Mouse (Mus musculus): ENCODE results near the gene Trp53rkb. TPM values are rescaled to one million over a fixed set of nuclear protein-coding genes. Genes with fewer than 3 reads are reported as not detected.

The Trp53rkb gene
- polyA plus RNA-seq (2017; shearing (Covaris generic)) = 1.1 TPM

GRCm38 (mm10) chr2:166792355-166792754 lies at the start of gene Trp53rkb:
TSS of gene Trp53rkb (plus strand) at chr2:166792531.

DNA sequence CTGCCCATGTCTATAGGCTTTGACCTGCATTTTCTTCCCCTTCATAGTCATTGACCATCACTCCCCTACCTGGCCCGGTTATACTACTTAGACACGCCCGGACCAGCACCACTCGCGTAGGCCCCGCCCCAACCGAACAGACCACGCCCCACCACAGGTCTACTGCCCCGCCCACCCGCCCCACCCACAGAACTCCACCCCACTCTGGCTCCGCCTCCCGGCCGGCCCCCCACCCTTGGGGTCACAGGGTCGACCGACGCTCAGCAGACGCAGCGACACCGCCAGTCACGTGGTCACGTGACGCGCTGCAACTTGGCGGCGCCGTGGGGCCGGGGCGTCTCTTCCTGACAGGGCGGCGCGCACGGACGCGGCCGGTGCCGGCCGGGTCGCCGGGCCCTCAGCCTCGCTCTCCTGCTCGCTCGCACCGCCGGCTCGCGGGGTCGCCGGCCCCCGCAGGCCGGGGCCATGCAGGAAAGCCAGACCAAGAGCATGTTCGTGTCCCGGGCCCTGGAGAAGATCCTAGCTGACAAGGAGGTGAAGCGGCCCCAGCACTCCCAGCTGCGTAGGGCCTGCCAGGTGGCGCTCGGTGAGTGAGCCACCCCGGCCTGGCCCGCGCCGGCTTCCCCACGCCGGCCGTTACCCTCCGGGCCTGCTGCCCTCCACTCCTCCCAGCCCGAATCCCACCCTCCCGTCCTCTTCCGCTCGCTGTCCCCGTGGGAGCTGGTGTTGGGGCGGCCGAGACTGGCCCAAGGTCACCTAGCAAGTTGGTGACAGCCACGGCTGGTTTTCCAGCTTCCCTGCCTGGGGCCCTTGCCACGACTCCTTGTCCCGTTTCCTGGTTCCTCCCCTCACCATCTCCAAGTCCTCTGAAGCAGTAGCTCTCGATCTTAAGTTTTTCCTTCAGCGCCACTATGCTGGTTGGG lies 13.2 kb downstream of the Trp53rkb start, which contains the start of gene Arfgef2:
Gene Arfgef2, plus strand, starts transcription at position 339 of the 923 bp plus-strand sequence.

Other genes starting within 250 kb of the Trp53rkb start
- gene Prex1, start 78.7 kb upstream of the Trp53rkb start, polyA plus RNA-seq (2017; shearing (Covaris generic)) = 20.4 TPM
- 3.6 TPM for gene Arfgef2, start 13.1 kb downstream of the Trp53rkb start, polyA plus RNA-seq (2017; shearing (Covaris generic))
- 81.4 TPM for gene Cse1l, start 113.5 kb downstream of the Trp53rkb start, polyA plus RNA-seq (2017; shearing (Covaris generic))
- gene Stau1, start 203.8 kb downstream of the Trp53rkb start, polyA plus RNA-seq (2017; shearing (Covaris generic)) = 90.9 TPM
- 95.1 TPM for gene Ddx27, start 222.7 kb downstream of the Trp53rkb start, polyA plus RNA-seq (2017; shearing (Covaris generic))